Mouse (Mus musculus) bone marrow macrophage, adult 2 months (primary cell): ENCODE results near the gene Grap. TPM values are rescaled to one million over a fixed set of nuclear protein-coding genes. Genes with fewer than 3 reads are reported as not detected.
"Not testable (repeated sequence)": the region's sequence is repeated elsewhere in the genome, so short reads cannot be mapped to it uniquely, and the experiment has no call there.

Experiments
- H3K27ac ChIP-seq: 2 replicates; pipeline ENCODE4 v1.5.1; 2012; ENCODE audit warnings: low read depth, low read length; ENCODE audit not compliant: insufficient read depth
- H3K4me1 ChIP-seq: 2 replicates; pipeline ENCODE4 v1.6.1; 2012; ENCODE audit warnings: low read length; ENCODE audit not compliant: control insufficient read depth, insufficient read depth
- H3K4me3 ChIP-seq: 2 replicates; pipeline ENCODE4 v1.5.1; 2012; ENCODE audit warnings: mild to moderate bottlenecking, low read length, moderate library complexity; ENCODE audit not compliant: insufficient read depth
- CTCF ChIP-seq: IDR thresholded peaks from 2 replicates; pipeline ENCODE4 v1.5.1; 2012; ENCODE audit warnings: low read depth, mild to moderate bottlenecking, low read length, moderate library complexity
- POLR2A ChIP-seq: IDR thresholded peaks from 2 replicates; pipeline ENCODE4 v1.6.1; 2012; ENCODE audit warnings: mild to moderate bottlenecking, low read depth, low read length, borderline replicate concordance
- polyA plus RNA-seq: library from polyadenylated mRNA; stranded (reverse); fragments of >200 nt; gene quantifications from 2 replicates; pipeline ENCODE4 v1.2.4, GENCODE M21; 2012; ENCODE audit not compliant: missing spikeins, insufficient read depth, insufficient read length

The Grap gene
- polyA plus RNA-seq, 1 experiment = 3.1 TPM

DNA sequence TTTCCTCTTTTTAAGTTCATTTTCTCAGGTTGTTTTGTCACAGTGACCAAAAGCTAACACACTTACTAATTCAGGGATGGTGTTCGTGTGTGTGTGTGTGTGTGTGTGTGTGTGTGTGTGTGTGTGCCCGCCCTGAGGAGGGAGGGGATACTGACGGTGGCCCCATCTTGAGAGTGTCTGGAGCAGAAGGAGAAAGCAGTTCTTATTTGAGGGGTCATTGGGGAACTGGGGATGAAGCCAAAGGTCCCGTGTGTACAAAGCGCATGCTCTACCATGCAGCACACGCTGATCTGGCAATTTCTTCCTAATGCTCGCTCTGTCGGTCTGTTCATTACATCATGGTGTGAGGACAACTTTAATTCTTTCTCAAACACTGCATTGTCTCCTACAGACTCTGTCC is 34.5 kb upstream of the Grap start:
- no peak overlapping the region for H3K27ac ChIP-seq
- no peaks in the 10 kb centered on the region for H3K4me1 ChIP-seq
- TF ChIP-seq POLR2A (no peak), CTCF (no peak)

DNA sequence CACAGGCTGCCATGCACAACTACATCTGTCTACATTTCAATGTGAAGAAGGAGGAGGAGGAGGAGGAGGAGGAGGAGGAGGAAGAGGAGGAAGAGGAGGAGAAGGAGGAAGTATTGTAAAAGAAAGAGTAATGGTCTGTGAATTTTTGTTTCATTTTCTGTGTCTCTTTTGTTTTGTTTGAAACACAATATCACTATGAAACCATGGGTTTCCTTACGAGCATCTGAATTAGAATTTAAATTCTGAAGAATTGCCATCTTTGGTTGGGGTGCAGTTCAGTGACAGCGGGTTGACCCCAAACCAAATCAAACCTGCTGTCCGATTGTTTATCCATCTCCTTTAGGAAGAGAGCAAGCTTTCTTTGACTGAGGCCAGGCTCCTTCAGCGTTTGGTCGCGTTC is 33.7 kb upstream of the Grap start:
- TF ChIP-seq POLR2A (no peak), CTCF (no peak)
- Histone ChIP-seq H3K4me1 (no peaks in the 10 kb centered on the region), H3K27ac (no peak overlapping the region), H3K4me3 (no peak overlapping the region)

More for the DNA sequence above, 34.5 kb upstream of the Grap start:
- H3K4me3 ChIP-seq = no peak overlapping the region

DNA sequence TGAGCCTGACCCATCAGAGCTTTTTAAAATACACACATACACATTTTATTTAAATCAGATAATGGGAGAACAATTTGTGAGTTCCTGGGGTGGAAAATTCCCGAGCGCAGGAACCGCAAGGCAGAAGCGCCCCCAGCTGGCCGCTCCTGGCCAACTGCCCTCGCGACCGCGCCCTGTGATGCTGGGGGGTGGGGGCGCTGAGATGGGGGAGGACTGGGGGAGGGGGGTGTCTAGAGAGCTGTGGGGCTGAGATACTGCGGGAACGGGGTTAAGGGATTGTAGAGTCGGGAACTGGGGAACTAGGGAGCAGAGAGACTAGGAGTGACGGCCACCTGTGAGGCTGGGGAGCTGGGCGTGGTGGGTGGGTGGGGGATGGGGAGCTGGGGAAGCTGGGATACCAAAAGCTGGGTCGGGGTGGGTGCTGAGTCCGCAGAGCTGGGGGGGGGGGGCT is 33.2 kb upstream of the Grap start:
- no peaks in the 10 kb centered on the region for H3K4me1 ChIP-seq
- peak; percentile 75 for TF ChIP-seq CTCF
- no peak for TF ChIP-seq POLR2A
- H3K4me3 ChIP-seq = no peak overlapping the region
- H3K27ac ChIP-seq = no peak overlapping the region

DNA sequence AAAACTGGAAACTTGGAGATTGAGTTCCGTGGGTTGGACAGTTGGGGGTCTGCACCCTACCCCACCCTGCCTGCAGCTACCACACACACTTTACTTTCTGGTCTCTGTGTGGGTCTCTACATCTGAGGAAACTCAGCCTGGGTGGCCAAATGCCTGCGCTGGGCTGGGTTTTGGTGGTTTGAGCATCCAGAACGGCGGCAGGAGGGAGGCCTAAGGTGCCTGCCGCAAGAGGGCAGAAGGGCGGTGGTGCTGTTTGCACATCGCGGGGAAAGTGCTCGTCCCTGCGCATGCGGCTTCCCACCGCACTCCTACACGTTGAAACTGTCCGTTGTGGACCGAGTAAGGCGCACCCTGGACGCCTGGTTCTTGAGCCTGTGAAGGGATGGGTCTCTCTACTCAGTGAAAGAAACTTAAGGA is 32.8 kb upstream of the Grap start:
- TF ChIP-seq CTCF (peak; percentile 42; the same call in 1 of the 2 replicates), POLR2A (no peak)
- H3K4me3 ChIP-seq = no peak overlapping the region
- H3K4me1 ChIP-seq = no peaks in the 10 kb centered on the region
- no peak overlapping the region for H3K27ac ChIP-seq

DNA sequence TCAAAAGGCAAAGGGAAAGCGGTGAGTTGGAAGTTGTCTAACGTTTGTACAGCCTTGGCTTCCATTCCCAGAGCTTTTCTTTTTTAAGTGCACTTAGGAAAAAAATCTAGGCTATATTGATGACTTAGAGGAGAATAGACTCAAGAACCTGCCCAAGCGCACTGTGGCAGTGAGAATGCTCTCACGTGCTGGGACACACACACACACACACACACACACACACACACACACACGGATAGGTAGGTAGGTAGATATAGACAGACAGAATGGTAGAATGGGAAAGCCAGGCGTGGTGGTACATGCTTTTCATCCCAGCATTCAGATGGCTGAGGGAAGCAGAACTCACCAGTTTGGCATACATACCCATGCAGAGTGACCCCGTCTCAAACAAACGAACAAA is 32.3 kb upstream of the Grap start:
- H3K27ac ChIP-seq = no peak overlapping the region
- H3K4me1 ChIP-seq = no peaks in the 10 kb centered on the region

DNA sequence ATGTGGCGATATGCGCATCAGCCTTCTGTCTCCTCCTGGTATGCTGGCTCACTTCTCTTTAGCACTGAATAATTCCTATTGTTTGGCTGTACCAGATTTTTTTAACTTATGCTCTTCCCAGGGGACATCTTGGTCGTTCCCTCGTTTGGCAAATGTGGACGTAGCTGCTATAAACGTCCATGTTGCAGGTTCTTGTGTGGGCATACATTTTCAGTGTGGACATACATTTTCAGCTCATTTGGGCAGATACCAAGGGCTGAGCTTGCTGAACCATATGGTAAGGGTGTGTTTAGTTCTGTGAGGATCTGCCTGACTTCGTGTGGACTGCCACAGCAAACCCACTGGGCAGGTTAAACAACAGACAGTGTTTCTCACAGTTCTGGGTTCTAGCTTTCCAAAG is 27.9 kb upstream of the Grap start:
- H3K4me3 ChIP-seq = no peak overlapping the region
- no peak overlapping the region for H3K27ac ChIP-seq
- no peaks in the 10 kb centered on the region for H3K4me1 ChIP-seq
- TF ChIP-seq CTCF (no peak), POLR2A (no peak)

More for the DNA sequence above, 32.3 kb upstream of the Grap start:
- TF ChIP-seq POLR2A (no peak), CTCF (no peak)
- H3K4me3 ChIP-seq = no peak overlapping the region

DNA sequence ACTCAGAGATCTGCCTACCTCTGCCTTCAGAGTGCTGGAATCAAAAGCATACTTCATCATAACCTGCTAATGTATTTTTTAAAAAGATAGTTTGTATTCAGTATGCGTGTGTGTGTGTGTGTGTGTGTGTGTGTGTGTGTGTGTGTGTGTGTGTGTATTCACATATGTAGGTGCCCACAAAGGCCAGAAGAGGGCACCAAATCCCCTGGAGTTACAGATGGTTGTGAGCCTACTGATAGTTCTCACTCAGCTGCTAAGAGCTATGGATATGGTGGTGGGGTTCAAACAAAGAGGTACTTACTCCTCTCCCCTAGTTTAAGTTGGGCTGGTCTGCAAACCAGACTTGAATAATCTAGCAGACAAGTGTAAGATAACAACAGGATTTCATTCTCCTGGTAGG is 26.6 kb upstream of the Grap start:
- Histone ChIP-seq H3K27ac (no peak overlapping the region), H3K4me3 (no peak overlapping the region), H3K4me1 (no peaks in the 10 kb centered on the region)
- TF ChIP-seq CTCF (no peak), POLR2A (no peak)

DNA sequence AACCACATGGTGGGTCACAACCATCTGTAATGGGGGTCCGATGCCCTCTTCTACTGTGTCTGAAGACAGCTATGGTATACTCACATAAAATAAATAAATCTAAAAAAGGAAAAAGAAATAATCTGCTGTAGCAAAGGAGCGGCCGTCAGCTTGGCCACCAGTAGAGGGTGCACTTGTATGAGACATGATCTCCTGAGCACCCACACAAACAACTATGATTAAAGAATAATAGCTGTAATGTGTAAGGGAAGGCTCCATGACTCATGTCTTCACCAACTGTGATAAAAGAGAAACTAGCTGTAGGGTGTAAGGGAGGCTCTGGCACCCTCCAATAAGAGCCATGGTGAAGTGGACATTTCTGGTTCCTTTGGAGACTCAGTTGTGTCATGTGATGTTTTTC is 23.4 kb upstream of the Grap start:
- Histone ChIP-seq H3K4me1 (no peaks in the 10 kb centered on the region), H3K27ac (no peak overlapping the region), H3K4me3 (no peak overlapping the region)
- TF ChIP-seq POLR2A (no peak), CTCF (peak; percentile 21; the same call in 1 of the 2 replicates)

DNA sequence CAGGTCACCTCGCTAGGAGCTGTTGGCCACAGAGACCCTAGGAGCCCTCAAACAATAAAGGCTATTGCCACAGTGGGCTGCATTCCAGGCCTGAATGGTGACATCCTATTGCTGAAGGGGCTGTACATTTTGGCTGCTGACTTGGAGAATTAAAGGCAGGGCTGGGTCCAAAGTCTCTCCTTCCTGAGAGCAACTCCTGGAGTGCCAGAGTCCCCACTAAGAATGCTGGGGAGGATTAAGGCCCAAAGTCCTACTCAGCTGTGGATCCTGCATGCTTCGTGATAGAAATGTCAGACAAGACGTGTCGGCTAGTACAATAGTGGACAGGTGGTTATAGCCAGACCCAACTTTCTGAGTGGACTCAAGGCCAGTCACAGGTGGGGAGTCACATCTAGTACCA is 16.8 kb upstream of the Grap start:
- H3K4me3 ChIP-seq, H3K27ac ChIP-seq, H3K4me1 ChIP-seq: not testable (repeated sequence)

DNA sequence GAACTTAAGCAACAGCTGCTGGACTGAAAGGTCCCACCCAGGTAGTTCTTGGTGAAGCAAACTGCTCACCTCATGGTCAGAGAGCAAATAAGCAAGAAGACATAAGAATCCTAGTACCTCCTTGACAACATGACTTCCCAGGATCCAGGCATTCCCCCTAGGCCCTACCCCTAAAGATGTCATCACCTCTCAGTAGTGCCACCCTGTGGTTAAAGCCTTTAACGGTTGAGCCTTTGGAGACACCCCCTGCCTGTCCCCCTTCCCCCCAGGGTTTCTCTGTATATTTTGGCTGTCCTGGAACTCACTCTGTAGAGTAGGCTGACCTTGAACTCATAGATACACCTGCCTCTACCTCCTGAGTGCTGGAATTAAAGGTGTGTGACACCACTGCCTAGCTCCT is 15.7 kb upstream of the Grap start:
- Histone ChIP-seq H3K4me3 (no peak overlapping the region), H3K4me1 (peaks cover 16% of the 10 kb centered on the region), H3K27ac (no peak overlapping the region)
- TF ChIP-seq POLR2A = no peak
- TF ChIP-seq CTCF = no peak

DNA sequence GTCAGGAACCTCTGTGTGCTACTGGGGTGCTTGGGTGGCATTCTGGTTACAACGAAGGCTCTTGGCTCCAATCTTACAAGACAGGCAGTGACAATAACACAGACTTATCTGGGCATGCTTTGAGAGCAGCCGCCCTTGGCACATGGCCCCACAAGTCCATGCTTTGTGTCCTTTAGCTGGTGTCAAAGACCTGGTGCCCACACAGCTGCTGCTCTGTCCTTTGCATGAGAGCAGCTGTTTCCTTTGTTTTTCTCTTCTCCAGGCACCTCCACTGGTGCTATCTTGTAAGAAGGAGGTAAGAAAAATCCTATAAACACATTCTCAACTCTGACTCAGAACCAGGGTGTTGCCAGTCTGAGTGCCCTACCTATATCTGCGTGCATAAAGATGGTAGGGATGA is 15.2 kb upstream of the Grap start:
- H3K4me1 ChIP-seq = peaks cover 21% of the 10 kb centered on the region
- TF ChIP-seq CTCF (no peak), POLR2A (no peak)

DNA sequence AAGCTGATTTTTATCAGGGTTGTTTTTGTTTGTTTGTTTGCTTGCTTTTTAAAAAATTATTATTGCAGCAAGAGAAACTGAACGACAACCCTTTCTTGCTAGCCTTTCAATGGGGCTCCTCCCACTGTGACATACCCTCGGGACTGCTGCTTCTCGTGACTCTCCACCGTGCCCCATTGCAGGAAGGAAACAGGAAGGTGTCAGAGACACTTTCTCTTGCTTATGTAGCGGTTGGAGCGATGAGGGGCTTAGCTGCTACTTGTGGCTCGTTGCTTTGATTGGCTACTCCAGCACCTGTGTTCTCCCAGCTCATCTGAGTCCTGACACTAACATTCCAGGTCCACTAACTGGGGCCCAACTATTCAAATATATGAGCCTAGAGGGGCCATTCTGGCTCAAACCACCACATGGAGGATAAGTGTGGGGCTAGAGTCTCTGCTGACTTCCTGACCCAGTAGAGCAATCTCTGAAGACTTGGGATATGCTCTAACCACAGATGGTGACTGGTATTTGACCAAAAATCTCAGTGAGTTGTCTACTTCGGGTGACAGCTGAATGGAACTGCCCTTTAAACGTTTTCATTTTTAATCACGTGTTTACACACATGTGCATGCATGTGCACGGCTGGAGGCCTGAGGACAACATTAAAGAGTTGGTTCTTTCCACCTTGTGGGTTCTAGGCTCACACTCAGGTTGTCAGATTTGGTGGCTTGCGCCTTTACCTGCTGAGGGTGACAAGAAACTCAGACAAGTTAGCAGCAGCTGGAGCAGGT is 14.1 kb upstream of the Grap start:
- Histone ChIP-seq H3K4me1 (peaks cover 28% of the 10 kb centered on the region), H3K27ac (no peak overlapping the region), H3K4me3 (no peak overlapping the region)
- TF ChIP-seq POLR2A (no peak), CTCF (no peak)

More for the DNA sequence above, 15.2 kb upstream of the Grap start:
- H3K27ac ChIP-seq = no peak overlapping the region
- H3K4me3 ChIP-seq = no peak overlapping the region
